Mouse (Mus musculus) cerebellum, postnatal 25 days (tissue): ENCODE results near the gene C2cd4c.

Experiments
- DNase-seq, 2 experiments: peaks; one replicate each; pipeline ENCODE4 v3.0.0; 2021; ENCODE audit warnings: mixed read lengths in 2 of 2

The C2cd4c gene

DNA sequence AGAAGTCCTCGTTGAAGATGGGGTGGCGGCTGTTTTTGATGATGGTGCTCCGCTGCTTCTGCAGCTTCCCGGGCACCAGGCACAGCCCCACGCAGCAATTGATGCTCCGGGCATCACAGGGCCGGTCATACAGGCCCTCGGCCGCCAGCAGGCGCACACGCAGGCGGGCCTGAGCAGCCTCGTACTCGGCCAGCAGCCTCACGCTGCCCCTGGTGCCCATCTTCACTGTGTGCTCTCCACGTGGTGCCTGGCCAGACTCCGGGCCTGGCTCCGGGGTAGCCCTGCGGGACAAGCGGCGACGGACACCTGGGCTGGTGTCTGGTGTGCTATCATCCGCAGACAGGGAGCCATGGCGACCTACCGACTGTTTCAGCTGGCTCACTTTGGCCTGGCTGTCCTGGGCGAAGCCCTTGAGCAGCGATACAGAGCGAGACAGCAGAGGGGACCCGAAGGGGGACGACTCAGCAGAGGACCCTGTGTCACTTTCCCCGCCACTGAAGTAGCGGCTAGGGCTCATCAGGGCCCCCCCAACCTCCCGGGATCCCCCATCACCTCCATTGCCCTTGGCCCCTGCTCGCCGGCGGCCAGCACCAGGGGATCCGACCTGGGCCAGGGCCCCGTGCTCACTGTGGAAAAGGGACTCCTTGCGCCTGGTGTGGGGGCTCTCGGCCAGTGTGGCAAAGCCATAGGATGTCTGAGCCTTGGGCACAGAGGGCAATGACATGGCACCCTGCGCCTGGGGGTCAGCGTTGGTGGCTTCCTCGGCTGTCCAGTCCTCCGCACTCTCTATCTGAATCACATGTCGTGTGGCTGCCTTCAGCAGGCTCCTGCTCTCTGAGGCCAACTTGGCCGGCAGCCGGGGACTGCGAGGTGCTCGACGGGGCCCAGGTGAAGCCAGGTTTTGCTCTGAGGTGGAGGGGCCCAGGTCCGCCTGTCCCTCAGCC, 1.4 kb downstream of the C2cd4c start:
- DNase-seq: peak; percentile 54 to 70

- peak; percentile 34 to 54 for DNase-seq
These were observed 2.5 kb downstream of the C2cd4c start for GRCm38 (mm10) chr10:79611296-79611695.

DNA sequence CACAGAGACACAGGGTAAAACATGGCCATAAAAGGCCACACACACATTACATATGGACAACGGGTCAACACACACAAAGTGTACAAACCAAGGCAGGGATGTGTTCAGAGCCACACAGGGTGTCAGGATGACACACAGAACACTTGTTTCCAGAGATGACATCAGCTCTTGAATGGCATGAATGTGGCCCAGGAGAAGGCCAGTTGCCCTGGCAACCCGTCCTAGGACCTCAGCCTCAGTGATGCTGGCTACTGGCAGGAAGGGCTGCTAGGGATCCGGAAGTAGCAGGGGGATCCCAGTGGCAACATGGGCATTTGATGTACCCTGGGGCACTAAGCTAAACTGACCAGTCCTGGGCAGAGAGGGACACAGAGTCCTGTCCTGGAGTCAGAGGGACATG, 4.5 kb downstream of the C2cd4c start:
- no peak for DNase-seq

DNA sequence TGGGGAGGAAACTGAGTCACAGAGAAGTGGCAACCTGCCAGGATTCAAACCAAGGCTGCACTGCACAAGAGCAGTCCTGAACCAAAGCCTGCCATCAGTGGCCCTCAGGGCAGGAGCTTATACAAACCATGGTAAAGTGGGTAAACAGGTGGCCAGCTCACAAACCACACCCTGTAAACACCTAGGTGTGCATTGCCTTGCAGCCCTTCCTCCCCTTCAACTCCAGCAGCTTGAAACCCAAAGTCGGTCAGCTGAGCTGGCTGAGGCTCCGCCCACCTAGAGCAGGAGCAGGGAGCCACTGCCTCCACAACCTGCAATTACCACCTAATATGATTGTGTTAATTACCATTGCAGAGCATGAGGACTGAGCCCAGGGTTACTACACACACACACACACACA, 5.9 kb downstream of the C2cd4c start:
- no peak for DNase-seq

DNA sequence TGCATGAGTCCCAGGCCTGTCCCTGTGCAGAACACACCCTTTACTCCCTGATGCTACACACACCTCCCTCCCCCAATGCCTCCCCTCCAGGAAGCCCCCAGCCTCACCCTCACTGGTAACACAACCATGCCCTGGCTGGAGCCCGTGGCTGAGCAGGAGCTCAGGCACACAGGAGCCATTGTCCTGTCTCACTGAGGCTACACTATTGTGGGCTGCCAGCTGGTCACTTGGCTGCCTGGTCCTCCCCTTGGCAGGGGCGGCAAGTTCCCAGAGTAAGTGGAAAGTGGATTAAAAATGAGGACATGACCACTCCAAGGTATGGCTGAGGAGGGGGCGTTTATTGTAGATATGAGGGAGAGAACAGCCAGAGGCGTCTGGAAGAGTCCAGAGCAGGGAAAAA, 7.3 kb downstream of the C2cd4c start:
- DNase-seq: peak; percentile 44 to 63

DNA sequence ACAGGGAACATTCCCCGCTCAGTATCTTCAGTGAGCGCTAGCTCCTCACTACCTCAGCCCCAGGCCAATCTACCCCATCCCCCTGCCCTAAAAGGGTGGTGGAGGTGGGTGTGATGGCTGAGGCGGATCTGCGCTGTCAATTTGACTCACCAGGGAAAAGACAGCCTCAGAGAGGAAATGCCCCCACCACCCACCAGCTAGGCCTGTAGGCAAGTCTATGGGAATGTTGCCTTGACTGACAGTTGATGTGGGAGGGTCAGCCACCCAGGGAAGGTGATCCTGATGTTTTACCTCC, 15.9 kb downstream of the C2cd4c start:
- no peak for DNase-seq

DNA sequence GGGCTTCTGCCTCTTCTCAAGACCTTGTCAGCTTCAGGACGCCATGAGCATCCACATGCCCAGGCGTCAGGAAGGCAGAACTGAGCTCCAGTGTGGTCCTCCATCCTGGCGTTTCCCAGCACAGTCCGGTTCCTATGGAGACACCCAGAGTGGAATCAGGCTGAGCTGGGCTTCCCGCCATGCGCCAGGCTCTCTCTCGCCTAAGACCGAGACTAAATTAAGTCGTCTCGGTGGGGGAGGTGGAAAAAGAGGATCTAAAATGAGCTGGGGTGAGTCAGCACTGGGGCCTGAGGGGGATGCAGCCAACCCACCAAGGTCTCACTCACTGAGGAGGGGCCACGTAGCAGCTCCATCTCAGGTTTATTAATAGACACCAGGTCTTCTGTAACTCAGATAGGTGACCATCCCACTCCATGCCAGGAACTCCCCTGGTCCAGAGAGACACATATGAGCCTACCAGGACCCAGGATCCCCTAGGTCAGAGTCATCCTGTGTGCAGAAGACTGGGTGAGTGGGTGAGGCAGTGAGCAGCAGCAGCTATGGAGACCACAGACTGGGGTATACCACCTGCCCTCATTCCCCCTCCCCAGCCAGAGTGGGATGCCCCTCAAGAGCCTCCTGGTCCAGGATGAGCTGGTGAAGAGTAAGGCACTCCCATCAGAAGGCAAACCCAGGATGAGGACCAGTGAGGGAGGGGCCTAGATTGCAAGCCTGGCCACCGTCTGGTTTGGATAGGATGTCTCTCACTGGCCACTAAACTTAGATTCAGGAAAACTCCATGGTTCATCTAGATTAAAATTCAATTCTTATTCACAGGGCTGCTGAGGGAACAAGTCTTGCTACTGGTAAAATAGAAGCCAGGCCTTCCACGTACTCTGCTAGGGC, 16.5 kb downstream of the C2cd4c start:
- peak in 1 of 2 experiments; percentile 17 for DNase-seq

DNA sequence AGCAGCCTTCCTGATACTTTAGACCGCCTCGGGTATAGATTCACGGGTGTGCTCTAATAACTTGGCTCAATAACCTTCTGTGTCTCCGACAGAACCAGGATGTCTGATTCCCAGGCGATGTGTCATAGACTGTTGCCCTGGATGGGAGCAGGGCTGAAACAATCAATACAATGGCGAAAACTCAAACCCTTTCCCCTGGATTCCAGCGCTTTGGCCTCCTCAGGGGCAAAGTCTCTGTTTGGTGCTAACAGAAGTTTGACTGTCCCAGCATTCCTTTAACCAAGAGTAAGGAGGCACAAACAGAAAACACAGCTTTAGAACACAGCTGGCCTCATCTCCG, 18.3 kb downstream of the C2cd4c start:
- no peak for DNase-seq

GRCm38 (mm10) chr10:79594872-79595589, 18.8 kb downstream of the C2cd4c start:
- peak; percentile 70 to 81 for DNase-seq

GRCm38 (mm10) chr10:79594111-79594510, 19.7 kb downstream of the C2cd4c start:
- DNase-seq: no peak

GRCm38 (mm10) chr10:79590702-79591101, 23.1 kb downstream of the C2cd4c start:
- no peak for DNase-seq

DNA sequence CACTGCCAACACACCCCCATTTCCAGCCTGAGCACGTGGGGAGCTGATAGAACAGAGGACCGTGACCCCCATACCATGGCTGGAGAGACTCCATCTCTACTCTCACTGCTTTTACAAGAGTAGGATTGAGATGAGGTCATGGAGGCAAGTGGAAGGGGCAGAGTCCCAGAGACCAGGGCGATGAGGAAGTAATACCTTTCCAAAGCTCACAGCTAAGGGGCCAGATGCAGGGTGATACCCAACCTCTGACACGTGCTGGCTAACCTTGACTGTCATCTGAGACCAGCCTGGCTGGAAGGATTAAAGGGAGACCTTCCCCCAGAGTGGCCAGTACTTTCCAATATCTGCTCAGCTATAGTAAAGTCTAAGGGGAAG, 26.1 kb downstream of the C2cd4c start:
- DNase-seq: no peak

DNA sequence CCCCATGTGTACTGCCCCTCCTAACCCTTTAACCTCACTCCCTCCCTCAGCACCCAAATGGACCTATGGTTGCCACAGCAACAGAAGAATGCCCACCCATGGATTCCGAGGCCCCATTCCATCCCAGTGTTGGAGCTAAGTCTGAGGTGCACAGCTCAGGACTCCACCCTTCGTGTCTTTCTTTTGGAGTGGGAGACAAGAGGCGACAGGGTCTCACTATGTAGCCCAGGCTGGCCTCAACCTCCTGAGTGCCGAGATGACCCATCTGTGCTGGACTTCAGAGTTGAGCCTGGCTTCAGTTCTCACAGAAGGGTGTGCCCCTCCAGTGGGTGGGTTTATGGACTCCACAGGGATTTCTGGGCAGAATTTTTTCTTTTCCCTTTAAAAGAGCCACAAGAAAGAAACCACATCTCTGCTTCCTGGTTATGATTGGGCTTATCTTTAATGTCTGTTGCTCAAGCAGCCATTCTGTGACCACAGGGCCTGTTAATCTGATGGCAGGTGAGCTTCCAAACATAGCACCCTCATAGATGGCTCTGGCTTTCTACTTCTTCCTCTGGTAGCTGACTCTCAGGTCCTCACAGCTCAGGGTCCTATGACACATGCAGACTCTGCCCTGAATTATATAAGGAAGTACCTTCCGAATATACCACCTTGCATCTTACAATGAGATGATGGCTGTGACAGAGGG, 26.6 kb downstream of the C2cd4c start, which contains the start of gene Theg:
Gene Theg (minus strand): TSS at position 271 of the 691 bp plus-strand sequence.
- DNase-seq: no peak

- DNase-seq: peak; percentile 33 to 37
These were observed 27.6 kb downstream of the C2cd4c start for GRCm38 (mm10) chr10:79586243-79586642.

DNA sequence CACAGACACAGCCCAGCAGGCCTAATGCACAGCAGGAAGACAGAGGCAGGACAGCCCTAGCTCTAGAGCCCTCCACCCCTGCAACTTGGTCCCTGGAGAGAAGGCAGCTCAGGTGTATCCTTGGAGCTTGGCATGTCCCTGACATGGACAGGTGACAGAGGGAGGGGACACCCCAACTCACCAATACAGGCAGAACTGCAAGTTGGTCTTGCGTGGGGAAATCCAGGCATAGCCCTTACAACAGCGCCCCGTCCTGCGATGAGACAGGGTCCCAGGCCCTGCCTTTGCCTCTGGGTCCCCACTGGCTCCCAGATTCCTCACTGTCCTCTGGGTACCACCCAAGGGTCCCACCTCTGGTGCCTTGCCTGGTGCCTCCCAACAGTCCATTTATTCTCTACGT, 28.1 kb downstream of the C2cd4c start:
- no peak for DNase-seq

- no peak for DNase-seq
These were observed 28.7 kb downstream of the C2cd4c start for GRCm38 (mm10) chr10:79585136-79585535.

DNA sequence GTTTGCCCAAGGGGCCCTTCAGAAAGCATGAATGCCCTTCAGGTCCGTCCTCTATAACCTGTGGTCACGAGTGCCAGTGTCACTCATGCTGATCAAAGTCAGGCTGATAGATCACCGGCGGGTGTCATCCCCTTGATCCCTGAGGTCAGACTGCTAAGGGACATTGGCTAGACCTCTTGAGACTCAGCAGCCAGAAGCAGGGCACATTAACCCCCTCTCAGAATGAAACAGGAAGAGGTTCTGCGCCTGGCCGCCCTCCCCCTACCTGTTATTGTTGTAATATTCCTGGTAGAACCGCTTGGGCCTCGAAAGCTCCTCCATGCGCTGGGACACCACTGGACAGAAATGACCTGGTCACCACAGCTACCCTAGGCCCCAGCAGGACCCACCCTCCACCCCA, 29.4 kb downstream of the C2cd4c start:
- DNase-seq: no peak

DNA sequence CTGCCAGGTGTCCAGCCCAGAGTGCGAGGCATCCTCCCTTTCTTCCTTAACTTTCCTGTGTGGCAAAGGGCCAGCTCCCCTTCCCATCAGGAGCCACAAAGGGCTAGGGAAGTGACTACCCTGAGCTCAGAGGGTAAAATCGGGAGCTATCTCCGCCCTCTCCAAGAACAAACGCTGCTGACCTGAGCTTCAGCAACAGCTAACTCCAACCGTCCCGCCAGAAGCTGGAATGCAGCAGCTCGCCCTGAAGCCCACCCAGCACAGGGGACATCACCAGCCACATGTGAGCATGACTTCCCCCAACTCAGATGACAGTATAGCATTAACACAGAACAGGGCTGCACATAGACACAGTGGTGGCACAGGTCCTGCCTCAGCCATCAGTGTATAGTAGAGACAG, 29.8 kb downstream of the C2cd4c start:
- DNase-seq: no peak

DNA sequence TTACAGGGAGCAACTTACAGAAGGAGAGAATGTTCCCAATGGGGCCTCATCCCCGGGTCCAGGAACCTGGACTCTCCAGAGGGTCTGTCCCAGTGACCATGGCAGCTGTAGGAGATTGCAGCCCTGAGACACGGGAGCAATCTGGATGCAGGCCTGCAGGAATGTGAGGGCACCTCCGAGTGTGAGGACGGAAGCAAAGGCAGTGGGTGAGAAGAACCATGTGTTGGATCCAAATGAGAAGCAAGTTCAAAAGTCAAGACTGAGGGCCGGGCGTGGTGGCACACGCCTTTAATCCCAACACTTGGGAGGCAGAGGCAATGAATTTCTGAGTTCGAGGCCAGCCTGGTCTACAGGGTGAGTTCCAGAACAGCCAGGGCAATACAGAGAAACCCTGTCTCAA, 32.3 kb downstream of the C2cd4c start:
- no peak for DNase-seq

DNA sequence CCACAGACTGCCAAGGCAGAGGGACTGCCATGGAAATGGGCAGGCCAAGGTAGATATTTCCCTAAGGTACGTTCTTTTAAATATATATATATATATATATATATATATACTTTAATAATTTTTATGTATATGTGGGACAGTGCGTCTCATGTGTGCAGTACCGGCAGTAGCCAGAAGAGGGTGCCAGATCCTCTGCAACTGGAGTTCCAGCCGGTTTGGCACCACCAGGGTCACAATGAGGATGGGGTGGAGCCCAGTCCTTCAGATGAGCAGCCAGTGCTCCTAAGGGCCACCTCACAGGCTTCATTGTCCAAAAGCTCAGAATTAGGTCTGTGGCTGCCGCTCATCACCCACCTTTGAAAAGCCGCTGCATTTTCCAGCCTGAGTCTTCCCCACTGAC, 33.0 kb downstream of the C2cd4c start:
- peak; percentile 42 to 65 for DNase-seq

DNA sequence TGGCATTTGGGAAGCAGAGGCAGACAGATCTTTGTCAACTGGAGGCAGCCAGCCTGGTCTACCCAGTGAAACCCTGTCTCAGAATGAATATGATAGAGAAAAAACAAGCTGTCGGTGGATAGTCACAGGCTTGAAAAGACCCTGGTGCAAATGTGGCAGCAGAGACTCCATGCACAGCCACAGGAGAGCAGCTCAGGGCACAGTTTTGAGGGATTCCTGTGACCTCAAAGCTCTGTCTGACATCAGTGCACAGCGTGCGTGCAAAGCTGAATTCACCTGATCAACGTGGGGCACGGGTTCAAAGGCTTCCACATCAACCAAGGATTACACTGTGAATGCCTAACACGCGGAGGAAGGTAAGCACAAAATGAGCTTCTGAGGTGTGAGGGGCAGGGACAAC, 33.5 kb downstream of the C2cd4c start:
- no peak for DNase-seq

DNA sequence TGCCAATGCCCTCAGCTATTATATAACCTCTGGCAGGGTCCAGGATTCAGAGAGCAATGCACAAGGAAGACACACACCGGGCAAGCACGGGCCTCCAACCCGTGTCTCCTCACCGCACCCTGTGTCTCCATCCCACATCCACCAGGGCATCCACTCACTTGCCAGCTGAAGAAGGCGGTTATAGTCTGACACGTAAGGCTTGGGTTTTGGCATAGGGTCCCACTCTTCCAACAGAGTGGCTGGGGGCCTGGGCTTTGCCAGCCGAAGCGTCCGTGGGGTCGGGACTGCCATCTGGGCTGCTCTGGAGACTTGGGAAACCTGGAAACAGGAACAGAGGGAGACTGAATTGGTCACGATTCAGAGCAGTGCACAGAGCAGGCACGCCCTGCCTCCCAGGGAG, 34.0 kb downstream of the C2cd4c start:
- DNase-seq: no peak

- no peak for DNase-seq
These were observed 34.9 kb downstream of the C2cd4c start for GRCm38 (mm10) chr10:79578891-79579290.
